Mouse (Mus musculus) heart, embryonic 13.5 days (tissue): ENCODE results near the gene Itgb5. TPM values are rescaled to one million over a fixed set of nuclear protein-coding genes. Genes with fewer than 3 reads are reported as not detected.

ENCODE experiments used
- ATAC-seq: fragments of 200-750 bp; cut with Nextera tagmentation; 2 replicates; pipeline ENCODE4 v1.8.0; 2017; ENCODE audit warnings: moderate TSS enrichment; ENCODE audit not compliant: insufficient number of reproducible peaks, low FRiP score, low TSS enrichment; ENCODE audit errors: extremely low read depth
- H3K27ac ChIP-seq: fragments of 300-500 bp; sonication (generic); replicated peaks from 2 replicates; pipeline ENCODE4 v1.5.1; 2015; ENCODE audit warnings: moderate library complexity, mild to moderate bottlenecking, inconsistent platforms
- H3K27me3 ChIP-seq: fragments of 300-500 bp; sonication (generic); replicated peaks from 2 replicates; pipeline ENCODE4 v1.6.1; 2015; ENCODE audit warnings: mild to moderate bottlenecking, inconsistent platforms
- H3K36me3 ChIP-seq: fragments of 300-500 bp; sonication (generic); 2 replicates; pipeline ENCODE4 v1.6.1; 2015; ENCODE audit warnings: mild to moderate bottlenecking, inconsistent platforms
- H3K4me1 ChIP-seq: fragments of 300-500 bp; sonication (generic); 2 replicates; pipeline ENCODE4 v1.6.1; 2015; ENCODE audit warnings: inconsistent platforms
- H3K4me2 ChIP-seq: fragments of 300-500 bp; sonication (generic); 2 replicates; pipeline ENCODE4 v1.6.1; 2015; ENCODE audit warnings: inconsistent platforms, mild to moderate bottlenecking, moderate library complexity
- H3K4me3 ChIP-seq: fragments of 300-500 bp; sonication (generic); 2 replicates; pipeline ENCODE4 v1.5.1; 2015; ENCODE audit warnings: moderate library complexity, mild to moderate bottlenecking, inconsistent platforms
- H3K9ac ChIP-seq: fragments of 300-500 bp; sonication (generic); 2 replicates; pipeline ENCODE4 v1.6.1; 2015; ENCODE audit warnings: inconsistent platforms, mild to moderate bottlenecking, moderate library complexity
- H3K9me3 ChIP-seq: fragments of 300-500 bp; sonication (generic); 2 replicates; pipeline ENCODE4 v1.6.1; 2016; ENCODE audit warnings: inconsistent platforms
- WGBS: fragments of 180-500 bp; shearing (Covaris S2); methylation state at CpG from one replicate; pipeline ENCODE4 v1.1.7; 2015; ENCODE audit warnings: mixed read lengths; 5-methylcytosine and 5-hydroxymethylcytosine counted together
- polyA plus RNA-seq: library from polyadenylated mRNA; unstranded; fragments of >200 nt; fragmentation: Nextera tagmentation; extraction: Ambion mirVana; gene quantifications from 2 replicates; pipeline ENCODE4 v1.2.1, GENCODE M21; 2015

Itgb5 gene
- polyA plus RNA-seq, 1 experiment from 2014 or later = 37.6 TPM

DNA sequence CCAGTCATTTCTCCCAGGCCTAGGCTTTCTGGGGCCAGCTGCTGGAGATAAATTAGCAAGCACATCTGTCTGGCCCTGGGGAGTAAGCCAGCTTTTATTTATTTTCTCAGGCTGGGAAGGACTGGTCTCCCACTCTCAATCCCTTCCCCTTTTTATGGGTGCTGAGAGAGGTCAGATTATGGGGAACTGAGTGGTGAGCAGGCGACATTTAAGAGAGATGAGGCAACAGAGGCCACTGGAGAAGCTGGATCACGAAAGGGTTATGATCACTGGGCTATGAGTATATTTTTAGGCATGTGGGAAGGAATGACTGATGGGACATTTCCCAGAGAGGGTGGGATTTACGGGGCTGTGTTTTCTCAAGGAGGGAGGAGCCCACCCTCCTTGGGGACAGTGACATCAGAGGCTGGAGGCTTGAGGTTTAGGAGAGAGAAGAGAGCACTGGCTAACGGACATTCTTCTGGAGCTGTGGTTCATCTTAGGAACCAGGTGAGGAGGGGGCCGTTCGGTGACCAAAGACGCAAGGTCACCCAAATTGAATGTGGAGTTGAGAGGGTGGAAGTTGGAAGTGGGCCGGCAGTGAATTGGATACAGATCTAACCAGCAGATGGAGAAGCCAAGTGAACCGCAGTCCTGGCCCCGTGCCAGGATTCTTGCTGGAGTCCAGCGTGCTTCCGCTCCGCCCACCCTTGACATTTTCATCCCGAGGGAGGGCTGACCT is 62.3 kb downstream of the Itgb5 start:
- ATAC-seq = peak; percentile 32
- H3K36me3 ChIP-seq = no peaks in the 10 kb centered on the region; the same call in 1 of the 2 replicates
- H3K27ac ChIP-seq = peak overlapping the region; percentile 88
- H3K9me3 ChIP-seq = no peaks in the 10 kb centered on the region
- WGBS = 19% methylated on average over 14 of the region's 14 CpGs
- H3K9ac ChIP-seq = peak overlapping the region; percentile 60
- H3K4me2 ChIP-seq = peak overlapping the region; percentile 65
- peak overlapping the region; percentile 44 for H3K4me3 ChIP-seq
- H3K4me1 ChIP-seq = peaks cover 61% of the 10 kb centered on the region
- no peaks in the 10 kb centered on the region for H3K27me3 ChIP-seq

GRCm38 (mm10) chr16:33892539-33892938 is 63.1 kb downstream of the Itgb5 start:
- Histone ChIP-seq H3K27ac (peak overlapping the region; percentile 88), H3K4me3 (peak overlapping the region; percentile 44), H3K36me3 (no peaks in the 10 kb centered on the region; the same call in 1 of the 2 replicates), H3K9me3 (no peaks in the 10 kb centered on the region), H3K9ac (peak overlapping the region; percentile 29; the same call in 1 of the 2 replicates), H3K4me1 (peaks cover 59% of the 10 kb centered on the region), H3K27me3 (no peaks in the 10 kb centered on the region), H3K4me2 (peak overlapping the region; percentile 65)
- no peak for ATAC-seq
- WGBS = 13% methylated on average over 6 of the region's 6 CpGs

DNA sequence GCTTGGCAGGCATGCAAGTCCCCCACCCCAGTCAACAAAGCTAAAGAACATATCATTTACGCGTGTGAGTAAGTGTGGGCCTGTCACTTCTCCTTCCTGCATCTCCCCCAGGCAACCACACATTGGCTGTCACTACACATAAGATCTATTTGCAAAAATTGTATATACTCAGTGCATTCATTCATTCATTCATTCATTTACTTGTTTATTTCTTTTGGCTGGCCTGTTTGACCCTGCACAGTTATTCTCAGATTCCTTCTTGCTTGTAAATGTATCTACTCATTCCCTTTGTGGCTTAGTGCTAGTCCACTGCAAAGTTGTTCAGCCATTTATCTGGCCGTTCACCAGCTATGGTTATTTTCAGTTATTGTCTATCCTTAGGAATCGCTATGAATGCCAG is 64.3 kb downstream of the Itgb5 start:
- Histone ChIP-seq H3K27me3 (no peaks in the 10 kb centered on the region), H3K4me3 (no peak overlapping the region), H3K27ac (no peak overlapping the region), H3K36me3 (no peaks in the 10 kb centered on the region; the same call in 1 of the 2 replicates), H3K4me1 (peaks cover 70% of the 10 kb centered on the region), H3K4me2 (no peak overlapping the region), H3K9me3 (no peaks in the 10 kb centered on the region), H3K9ac (no peak overlapping the region)
- 88% methylated on average over 4 of the region's 4 CpGs for WGBS
- no peak for ATAC-seq

- peaks cover 5% of the 10 kb centered on the region for H3K36me3 ChIP-seq
- H3K4me2 ChIP-seq = no peak overlapping the region
- no peak overlapping the region for H3K9ac ChIP-seq
- peaks cover 66% of the 10 kb centered on the region for H3K4me1 ChIP-seq
- H3K27me3 ChIP-seq = no peaks in the 10 kb centered on the region
- ATAC-seq = no peak
- no peaks in the 10 kb centered on the region for H3K9me3 ChIP-seq
- WGBS = 48% methylated on average over 1 of the region's 1 CpGs
- no peak overlapping the region for H3K27ac ChIP-seq
- no peak overlapping the region for H3K4me3 ChIP-seq
Measured at GRCm38 (mm10) chr16:33894449-33894848, 65.0 kb downstream of the Itgb5 start.

DNA sequence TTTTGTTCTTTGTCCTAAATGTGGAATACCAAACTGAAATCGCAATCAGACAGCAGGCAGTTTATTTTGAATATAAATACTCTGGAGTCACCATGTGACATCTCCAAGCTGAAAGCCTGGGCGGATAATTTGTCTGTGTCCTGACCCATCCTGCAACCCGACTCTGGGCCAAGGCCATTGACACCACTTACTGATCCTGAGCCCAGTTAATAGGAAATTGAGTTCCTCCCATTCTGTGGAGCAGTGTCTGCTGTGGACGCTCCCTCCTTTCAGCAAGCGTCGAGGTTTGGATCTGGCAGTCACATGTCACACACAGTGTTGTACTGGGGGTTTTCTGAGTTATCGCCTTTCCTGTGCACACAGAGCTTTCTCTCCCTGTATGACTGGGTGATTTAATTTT is 66.2 kb downstream of the Itgb5 start:
- H3K4me1 ChIP-seq = peaks cover 60% of the 10 kb centered on the region
- no peaks in the 10 kb centered on the region for H3K27me3 ChIP-seq
- H3K4me3 ChIP-seq = no peak overlapping the region
- ATAC-seq = no peak
- H3K9ac ChIP-seq = no peak overlapping the region
- H3K36me3 ChIP-seq = peaks cover 16% of the 10 kb centered on the region
- H3K27ac ChIP-seq = no peak overlapping the region
- no peaks in the 10 kb centered on the region for H3K9me3 ChIP-seq
- 49% methylated on average over 7 of the region's 7 CpGs for WGBS
- no peak overlapping the region for H3K4me2 ChIP-seq

DNA sequence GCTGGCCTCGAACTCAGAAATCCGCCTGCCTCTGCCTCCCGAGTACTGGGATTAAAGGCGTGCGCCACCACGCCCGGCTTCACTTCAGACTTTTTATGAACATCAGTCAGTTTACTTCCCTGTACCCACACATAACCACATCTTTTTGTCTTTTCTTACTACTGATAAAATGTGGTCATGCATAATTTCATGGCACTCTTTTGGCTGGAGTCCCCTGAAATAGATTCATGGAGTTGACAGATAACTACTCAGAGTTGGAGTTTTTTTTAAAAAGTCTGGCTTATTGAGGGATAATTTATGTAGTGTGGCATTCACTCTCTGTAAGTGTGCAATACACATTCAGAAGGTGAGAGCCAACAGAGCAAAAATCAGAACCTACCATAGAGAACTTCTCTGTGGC is 67.3 kb downstream of the Itgb5 start:
- no peak overlapping the region for H3K4me2 ChIP-seq
- no peak overlapping the region for H3K27ac ChIP-seq
- H3K9ac ChIP-seq = no peak overlapping the region
- 94% methylated on average over 7 of the region's 7 CpGs for WGBS
- peaks cover 49% of the 10 kb centered on the region for H3K4me1 ChIP-seq
- no peaks in the 10 kb centered on the region for H3K9me3 ChIP-seq
- no peak for ATAC-seq
- H3K4me3 ChIP-seq = no peak overlapping the region
- no peaks in the 10 kb centered on the region for H3K27me3 ChIP-seq
- peaks cover 22% of the 10 kb centered on the region for H3K36me3 ChIP-seq

DNA sequence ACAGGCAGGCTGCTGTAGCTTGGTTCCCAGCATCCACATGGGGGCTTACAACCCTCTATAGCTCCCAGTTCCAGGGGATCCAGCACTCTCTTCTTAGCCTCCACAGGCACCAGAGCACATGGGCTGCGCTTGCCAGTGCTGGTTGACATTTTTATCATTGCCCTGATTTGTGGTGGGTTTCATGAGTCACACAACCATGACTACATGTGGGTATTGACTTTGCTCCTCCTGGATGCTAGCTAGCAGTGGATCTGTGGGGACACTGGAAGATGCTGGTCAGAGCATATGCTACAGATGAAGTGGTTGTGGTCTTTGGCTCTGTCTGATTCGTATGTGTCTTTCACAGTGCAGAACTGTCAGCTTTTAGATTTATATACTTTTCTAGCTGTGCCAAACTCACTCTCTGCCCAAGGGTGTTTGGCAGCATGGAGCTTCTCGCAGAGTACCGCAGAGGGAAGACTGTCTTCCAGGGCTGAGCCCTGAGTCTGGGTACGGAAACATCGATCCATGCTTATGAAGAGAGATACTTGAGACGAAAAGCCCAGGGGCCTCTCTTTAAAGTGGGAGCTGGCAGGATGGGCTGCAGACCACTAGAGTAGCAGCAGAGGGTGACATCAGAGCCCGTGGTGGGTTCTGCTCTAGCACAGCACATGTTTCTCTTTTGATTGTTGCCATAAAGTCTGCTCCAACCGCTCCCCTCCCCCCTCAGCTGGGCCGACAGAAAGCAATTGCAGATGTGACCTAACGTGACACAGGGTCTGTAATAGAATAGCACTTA is 74.4 kb downstream of the Itgb5 start:
- ATAC-seq = no peak
- Histone ChIP-seq H3K36me3 (peaks cover 73% of the 10 kb centered on the region), H3K9ac (peak overlapping the region; percentile 30), H3K4me1 (peaks cover 22% of the 10 kb centered on the region), H3K4me2 (no peak overlapping the region), H3K27me3 (no peaks in the 10 kb centered on the region), H3K27ac (peak overlapping the region; percentile 67), H3K4me3 (no peak overlapping the region), H3K9me3 (no peaks in the 10 kb centered on the region)
- 49% methylated on average over 11 of the region's 11 CpGs for WGBS

DNA sequence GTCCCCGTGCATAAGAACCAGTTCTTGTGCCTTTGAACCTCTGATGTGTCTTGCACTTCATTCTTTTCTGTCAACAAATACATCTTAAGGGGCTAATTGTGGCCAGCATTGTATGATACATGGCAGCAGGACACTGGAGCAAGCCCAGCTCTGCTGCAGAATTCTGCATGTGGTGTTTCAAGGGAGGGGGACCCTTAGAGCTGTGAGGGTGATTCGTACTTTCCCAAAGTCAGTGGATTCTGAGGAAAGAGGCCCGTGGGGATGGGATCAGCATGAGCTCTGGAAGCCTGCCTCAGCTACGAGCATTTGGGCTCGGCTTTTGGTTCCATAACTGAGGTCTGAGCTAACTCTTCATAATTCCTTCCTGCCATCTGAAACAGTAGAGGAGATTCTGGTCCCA is 75.1 kb downstream of the Itgb5 start:
- 81% methylated on average over 5 of the region's 5 CpGs for WGBS
- Histone ChIP-seq H3K27me3 (no peaks in the 10 kb centered on the region), H3K36me3 (peaks cover 67% of the 10 kb centered on the region), H3K4me2 (no peak overlapping the region), H3K4me1 (peaks cover 20% of the 10 kb centered on the region), H3K9ac (peak overlapping the region; percentile 30; the same call in 1 of the 2 replicates), H3K9me3 (no peaks in the 10 kb centered on the region), H3K4me3 (no peak overlapping the region), H3K27ac (peak overlapping the region; percentile 67)
- ATAC-seq = no peak

- peaks cover 64% of the 10 kb centered on the region for H3K36me3 ChIP-seq
- H3K4me3 ChIP-seq = no peak overlapping the region
- peaks cover 19% of the 10 kb centered on the region for H3K4me1 ChIP-seq
- ATAC-seq = no peak
- no peak overlapping the region for H3K9ac ChIP-seq
- no peak overlapping the region for H3K27ac ChIP-seq
- WGBS = 78% methylated on average over 4 of the region's 4 CpGs
- H3K27me3 ChIP-seq = no peaks in the 10 kb centered on the region
- no peak overlapping the region for H3K4me2 ChIP-seq
- no peaks in the 10 kb centered on the region for H3K9me3 ChIP-seq
Measured at GRCm38 (mm10) chr16:33908239-33908638, 78.8 kb downstream of the Itgb5 start.

DNA sequence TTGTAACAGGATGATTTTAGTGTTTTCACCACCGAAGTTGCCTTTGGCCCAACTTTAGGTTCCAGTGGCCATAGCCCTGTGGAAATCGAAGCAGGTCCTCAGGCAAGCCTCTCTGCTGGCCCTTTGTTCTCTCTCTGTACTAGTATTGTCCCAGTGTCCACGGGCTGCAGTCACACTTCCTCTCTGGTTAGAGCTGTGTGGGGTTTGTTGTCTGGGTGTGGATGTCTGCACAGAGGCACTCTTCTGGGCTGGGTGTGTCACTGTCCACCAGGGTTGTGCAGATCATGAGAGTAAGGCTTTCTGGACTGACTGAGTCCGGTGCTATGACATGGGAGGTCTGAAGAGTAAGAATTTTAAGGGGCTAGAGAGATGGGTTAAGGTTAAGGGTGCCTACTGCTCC is 85.5 kb downstream of the Itgb5 start:
- H3K9ac ChIP-seq = no peak overlapping the region
- no peaks in the 10 kb centered on the region for H3K9me3 ChIP-seq
- H3K27me3 ChIP-seq = no peaks in the 10 kb centered on the region
- no peak for ATAC-seq
- H3K27ac ChIP-seq = no peak overlapping the region
- H3K4me1 ChIP-seq = peaks cover 45% of the 10 kb centered on the region
- peaks cover 46% of the 10 kb centered on the region for H3K36me3 ChIP-seq
- WGBS = 67% methylated on average over 4 of the region's 4 CpGs
- H3K4me3 ChIP-seq = no peak overlapping the region
- no peak overlapping the region for H3K4me2 ChIP-seq

DNA sequence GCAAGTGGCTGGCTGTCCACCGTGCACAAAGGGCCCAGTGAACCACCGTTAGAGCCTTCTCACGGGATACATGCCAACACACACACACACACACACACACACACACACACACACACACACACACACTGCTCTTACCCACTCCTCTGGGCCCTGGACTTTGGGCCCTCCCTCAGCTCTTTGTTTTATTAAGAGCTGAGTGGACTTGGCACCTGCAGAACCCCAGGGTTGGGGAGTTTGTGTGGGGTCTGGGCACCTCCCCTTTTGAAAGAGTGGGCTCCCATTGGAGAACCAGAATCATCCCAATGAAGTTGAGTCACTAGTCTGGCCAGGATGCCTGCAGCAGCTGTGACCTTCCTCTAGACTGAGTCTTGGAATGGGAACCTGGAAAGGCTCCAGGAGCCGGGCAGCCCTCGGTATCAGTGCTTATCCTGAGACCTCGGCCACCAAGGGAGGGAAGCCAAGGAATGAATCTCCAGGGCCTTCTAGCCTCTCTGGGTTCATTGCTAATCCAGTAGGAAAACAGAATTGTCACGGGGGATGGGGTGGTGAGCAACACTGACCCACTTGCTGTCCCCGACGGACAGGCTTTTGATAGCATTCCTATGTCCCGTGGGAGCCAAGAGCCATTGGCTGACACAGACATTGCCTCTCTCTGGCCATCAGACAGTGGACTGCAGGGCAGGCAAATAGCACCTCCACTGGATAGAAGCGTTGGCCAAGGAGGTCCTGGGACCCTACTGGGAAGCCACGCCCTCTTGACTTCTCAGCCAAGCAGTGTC is 87.2 kb downstream of the Itgb5 start:
- Histone ChIP-seq H3K4me3 (no peak overlapping the region), H3K36me3 (peaks cover 44% of the 10 kb centered on the region), H3K27ac (peak overlapping the region; percentile 81), H3K9me3 (no peaks in the 10 kb centered on the region), H3K4me2 (peak overlapping the region; percentile 20; the same call in 1 of the 2 replicates), H3K27me3 (no peaks in the 10 kb centered on the region), H3K9ac (0 out of 2 replicates have a peak overlapping the region, but pooled peaks have one; percentile 29), H3K4me1 (peaks cover 55% of the 10 kb centered on the region)
- ATAC-seq = peak; percentile 35; the same call in 1 of the 2 replicates
- 23% methylated on average over 12 of the region's 12 CpGs for WGBS
